Mouse (Mus musculus) embryonic fibroblast, embryonic 13.5 days (primary cell): Measurements from ENCODE around the gene Hfm1.

ENCODE experiments used
- CTCF ChIP-seq: IDR thresholded peaks from 2 replicates; pipeline ENCODE4 v1.5.1; 2011; ENCODE audit warnings: mild to moderate bottlenecking, control low read depth, low read length, moderate library complexity, borderline replicate concordance; ENCODE audit not compliant: insufficient read depth
- POLR2A ChIP-seq: IDR thresholded peaks from 2 replicates; pipeline ENCODE4 v1.6.1; 2011; ENCODE audit warnings: low read depth, mild to moderate bottlenecking, control low read depth, low read length, moderate library complexity

DNA sequence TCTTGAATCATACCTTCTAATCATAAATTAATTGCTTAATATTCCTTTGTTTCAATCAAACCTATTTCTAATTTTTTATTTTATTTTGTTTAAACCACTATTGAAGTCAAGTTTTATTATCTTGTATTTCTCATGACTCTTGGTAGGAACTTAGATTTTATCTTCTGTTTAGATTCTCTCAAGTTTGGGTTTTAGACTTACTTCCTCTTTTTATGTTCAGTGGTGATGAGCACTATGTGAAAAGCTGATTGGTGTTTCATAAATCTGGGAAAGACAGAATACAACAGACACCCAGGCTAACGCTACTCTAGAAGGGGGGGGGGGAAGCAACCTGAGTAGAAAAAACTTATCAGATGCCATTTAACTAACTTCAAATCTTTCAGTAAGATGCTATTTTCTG lies 49.7 kb downstream of the Hfm1 start:
- TF ChIP-seq CTCF (no peak), POLR2A (no peak)
